Mouse (Mus musculus) brain, adult 2 months (tissue): ENCODE results near the gene Tarbp2.

Experiments used
- DNase-seq: peaks from one replicate; pipeline ENCODE4 v3.0.0; 2011; ENCODE audit warnings: low read depth, low spot score

Gene Tarbp2

GRCm38 (mm10) chr15:102526111-102527002, 8.4 kb downstream of the Tarbp2 start:
- no peak for DNase-seq

- no peak for DNase-seq
Measured at GRCm38 (mm10) chr15:102527936-102528335, 9.9 kb downstream of the Tarbp2 start.

- no peak for DNase-seq
Measured at GRCm38 (mm10) chr15:102528396-102528795, 10.4 kb downstream of the Tarbp2 start.

GRCm38 (mm10) chr15:102530566-102530965, 12.6 kb downstream of the Tarbp2 start:
- no peak for DNase-seq

GRCm38 (mm10) chr15:102531586-102531985, 13.6 kb downstream of the Tarbp2 start:
- DNase-seq: no peak

- DNase-seq: peak; percentile 95
Measured at GRCm38 (mm10) chr15:102532106-102532900, 14.3 kb downstream of the Tarbp2 start.

GRCm38 (mm10) chr15:102533926-102534325, 15.9 kb downstream of the Tarbp2 start:
- DNase-seq: no peak

- DNase-seq: peak; percentile 99
Measured at GRCm38 (mm10) chr15:102544801-102545200, 26.8 kb downstream of the Tarbp2 start.

GRCm38 (mm10) chr15:102546246-102546645, 28.3 kb downstream of the Tarbp2 start:
- DNase-seq: no peak

GRCm38 (mm10) chr15:102546677-102547427, 28.9 kb downstream of the Tarbp2 start:
- peak; percentile 100 for DNase-seq

GRCm38 (mm10) chr15:102547478-102547877, 29.5 kb downstream of the Tarbp2 start:
- DNase-seq: peak; percentile 98

- DNase-seq: no peak
Measured at GRCm38 (mm10) chr15:102552599-102552998, 34.6 kb downstream of the Tarbp2 start.

GRCm38 (mm10) chr15:102555581-102555980, 37.6 kb downstream of the Tarbp2 start:
- DNase-seq: no peak

- peak; percentile 59 for DNase-seq
Measured at GRCm38 (mm10) chr15:102557580-102557979, 39.6 kb downstream of the Tarbp2 start.

- no peak for DNase-seq
Measured at GRCm38 (mm10) chr15:102562491-102562890, 44.5 kb downstream of the Tarbp2 start.

GRCm38 (mm10) chr15:102563061-102563460, 45.1 kb downstream of the Tarbp2 start:
- no peak for DNase-seq

- peak; percentile 70 for DNase-seq
Measured at GRCm38 (mm10) chr15:102563681-102564080, 45.7 kb downstream of the Tarbp2 start.

- no peak for DNase-seq
Measured at GRCm38 (mm10) chr15:102567849-102568248, 49.9 kb downstream of the Tarbp2 start.

- DNase-seq: peak; percentile 53
Measured at GRCm38 (mm10) chr15:102572081-102572480, 54.1 kb downstream of the Tarbp2 start.
